Mouse (Mus musculus): ENCODE measurements around the gene Gm20431.

DNA sequence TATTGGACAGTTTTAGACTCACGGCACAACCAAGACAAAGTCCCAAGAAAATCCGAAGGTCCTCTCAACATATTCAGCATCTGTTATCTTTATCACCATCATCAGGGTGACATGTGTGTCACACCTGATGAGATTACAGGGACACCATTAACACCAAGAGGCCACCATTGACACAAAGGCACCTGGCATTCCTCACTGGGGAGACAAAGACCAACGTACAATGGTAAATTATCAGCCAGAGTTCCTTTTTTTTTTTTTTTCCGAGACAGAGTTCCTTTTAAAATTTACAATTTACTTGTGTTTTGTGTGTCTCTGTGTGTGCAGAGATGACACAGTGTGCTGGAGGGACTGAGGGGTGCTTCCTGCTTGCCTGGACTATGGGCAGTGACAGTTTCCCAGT, 8.1 kb upstream of the Gm20431 start:
- TF ChIP-seq USF1 (IDR thresholded peaks at IDR 0.05; ENCODE audit: low read depth), result no peak
- TF ChIP-seq CTCF (IDR thresholded peaks at IDR 0.05; ENCODE audit: control insufficient read depth, insufficient read depth, insufficient read length), result no peak
- TF ChIP-seq MYOG (IDR thresholded peaks at IDR 0.05; ENCODE audit: control insufficient read depth, extremely low read depth, insufficient read length), result no peak
- no peak for TF ChIP-seq MAX (IDR thresholded peaks at IDR 0.05)

Data from C2C12 (cell line).